Mouse (Mus musculus): ENCODE results near the gene Sumo1.

- TF ChIP-seq NANOG (IDR thresholded peaks at IDR 0.05; ENCODE audit: borderline replicate concordance, low read length) (no peak), CTCF (conservative IDR thresholded peaks at IDR 0.05; ENCODE audit: low read length) (no peak)
These were observed 31.1 kb upstream of the Sumo1 start for GRCm38 (mm10) chr1:59701766-59702165.

Data from E14TG2a.4 (cell line).